Mouse (Mus musculus) bone marrow, adult 2 months (tissue): ENCODE data around the gene Plcg2. TPM values are rescaled to one million over a fixed set of nuclear protein-coding genes. Genes with fewer than 3 reads are reported as not detected.

Experiments
- H3K27ac ChIP-seq: fragments of 200-500 bp; 2 replicates; pipeline ENCODE4 v1.5.1; 2012; ENCODE audit warnings: low read depth, mild to moderate bottlenecking, control low read depth, inconsistent platforms, low read length; ENCODE audit not compliant: control insufficient read depth, poor library complexity, insufficient read depth
- H3K4me1 ChIP-seq: fragments of 200-500 bp; 2 replicates; pipeline ENCODE4 v1.6.1; 2011; ENCODE audit warnings: low read length; ENCODE audit not compliant: control insufficient read depth, insufficient read depth
- H3K4me3 ChIP-seq: fragments of 200-500 bp; replicated peaks from 2 replicates; pipeline ENCODE3; 2011; ENCODE audit warnings: mild to moderate bottlenecking, low read depth, low read length, control low read depth; ENCODE audit not compliant: control insufficient read depth
- CTCF ChIP-seq: fragments of 200-500 bp; IDR thresholded peaks from 2 replicates; pipeline ENCODE4 v1.5.1; 2011; ENCODE audit warnings: low read length, control low read depth; ENCODE audit not compliant: control insufficient read depth, insufficient read depth
- POLR2A ChIP-seq: fragments of 200-500 bp; IDR thresholded peaks from 2 replicates; pipeline ENCODE4 v1.6.1; 2011; ENCODE audit warnings: low read depth, mild to moderate bottlenecking, control low read depth, low read length, borderline replicate concordance; ENCODE audit not compliant: control insufficient read depth
- WGBS: fragments of 180-500 bp; shearing (Covaris S2); methylation state at CpG from one replicate; pipeline ENCODE4 v1.1.7; 2018; 5-methylcytosine and 5-hydroxymethylcytosine counted together
- polyA plus RNA-seq: library from polyadenylated mRNA; stranded (reverse); fragments of >200 nt; gene quantifications from 2 replicates; pipeline ENCODE4 v1.2.4, GENCODE M21; 2011; ENCODE audit warnings: low replicate concordance; ENCODE audit not compliant: missing spikeins, insufficient read depth, insufficient read length

Plcg2 gene
- 14.7 and 36.8 TPM in 2 replicates for polyA plus RNA-seq

DNA sequence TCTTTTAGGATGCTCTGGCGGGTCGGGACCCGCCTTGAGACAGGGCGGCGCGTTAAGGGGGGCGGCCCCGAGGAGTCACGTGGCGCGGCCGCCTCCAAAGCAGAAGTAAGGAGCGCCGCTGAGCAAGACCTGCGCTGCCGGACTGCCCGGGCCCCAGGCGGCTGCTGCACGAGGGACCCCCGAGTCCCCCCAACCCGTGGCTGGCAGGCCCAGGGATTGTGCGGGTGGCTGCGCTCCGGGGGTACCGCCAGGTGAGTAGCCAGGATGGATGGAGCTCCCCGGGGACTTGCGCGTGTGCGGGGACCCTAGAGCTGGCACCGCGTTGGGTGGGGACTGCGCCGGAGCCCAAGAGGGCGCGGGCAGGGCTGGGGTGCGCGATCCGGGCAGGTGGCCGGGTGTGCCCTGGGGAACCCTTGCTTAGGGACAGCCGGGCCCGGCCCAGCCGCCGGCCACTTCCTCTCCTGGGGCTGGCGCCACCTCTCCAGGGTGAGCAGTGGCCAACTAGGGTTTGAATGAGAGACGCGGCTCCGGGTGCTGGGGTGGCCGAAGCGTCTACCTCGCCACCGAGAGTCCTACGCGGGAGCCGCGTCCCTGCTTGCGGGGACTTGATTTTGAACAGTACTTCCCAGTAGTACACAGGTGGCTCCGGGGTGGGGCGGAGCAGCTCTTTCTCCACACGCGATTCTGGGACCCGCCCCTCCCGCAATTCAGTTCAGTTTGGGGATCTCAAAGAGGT lies at the start of gene Plcg2:
TSS of gene Plcg2 (plus strand) at position 113 of the 736 bp plus-strand sequence.
- 1% methylated on average over 62 of the region's 62 CpGs for WGBS
- peaks cover 6% of the 10 kb centered on the region for H3K4me1 ChIP-seq
- TF ChIP-seq CTCF, result no peak
- TF ChIP-seq POLR2A, result peak; percentile 60; the same call in 1 of the 2 replicates
- H3K4me3 ChIP-seq, result peak within 1 kb of the TSS; percentile 97
- H3K27ac ChIP-seq, result peak within 1 kb of the TSS; percentile 98

- Histone ChIP-seq H3K4me1 (no peaks in the 10 kb centered on the region), H3K27ac (no peak overlapping the region), H3K4me3 (no peak overlapping the region)
- 91% methylated on average over 9 of the region's 9 CpGs for WGBS
- TF ChIP-seq CTCF (no peak), POLR2A (no peak)
Measured at GRCm38 (mm10) chr8:117451072-117451471, 47.0 kb upstream of the Plcg2 start.

DNA sequence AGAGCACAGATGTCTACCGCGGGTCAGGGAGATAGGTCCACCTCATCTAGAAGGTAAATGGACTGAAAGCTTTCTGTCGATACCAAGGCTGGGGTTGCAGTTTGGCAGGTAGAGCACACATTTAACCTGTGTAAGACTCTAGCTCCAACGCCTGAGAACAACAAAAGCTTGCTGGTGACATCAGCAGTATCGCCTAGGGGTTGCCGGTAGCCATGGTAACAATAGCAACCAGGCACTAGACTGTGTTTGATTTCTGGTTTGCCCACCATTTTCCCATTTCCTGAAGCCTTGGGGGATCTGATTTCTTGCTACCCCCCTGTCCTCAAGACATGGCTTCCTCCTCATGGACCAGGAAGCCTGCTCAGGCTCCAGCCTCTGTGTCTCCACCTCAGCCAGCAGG lies 44.1 kb upstream of the Plcg2 start:
- H3K27ac ChIP-seq, result no peak overlapping the region
- WGBS, result 93% methylated on average over 6 of the region's 6 CpGs
- TF ChIP-seq CTCF (no peak), POLR2A (no peak)

GRCm38 (mm10) chr8:117454516-117455116 lies 43.5 kb upstream of the Plcg2 start:
- no peak for TF ChIP-seq POLR2A
- Histone ChIP-seq H3K4me3 (no peak overlapping the region), H3K4me1 (no peaks in the 10 kb centered on the region), H3K27ac (no peak overlapping the region)
- 91% methylated on average over 14 of the region's 14 CpGs for WGBS

More for the DNA sequence above, 44.1 kb upstream of the Plcg2 start:
- no peaks in the 10 kb centered on the region for H3K4me1 ChIP-seq
- H3K4me3 ChIP-seq, result no peak overlapping the region

DNA sequence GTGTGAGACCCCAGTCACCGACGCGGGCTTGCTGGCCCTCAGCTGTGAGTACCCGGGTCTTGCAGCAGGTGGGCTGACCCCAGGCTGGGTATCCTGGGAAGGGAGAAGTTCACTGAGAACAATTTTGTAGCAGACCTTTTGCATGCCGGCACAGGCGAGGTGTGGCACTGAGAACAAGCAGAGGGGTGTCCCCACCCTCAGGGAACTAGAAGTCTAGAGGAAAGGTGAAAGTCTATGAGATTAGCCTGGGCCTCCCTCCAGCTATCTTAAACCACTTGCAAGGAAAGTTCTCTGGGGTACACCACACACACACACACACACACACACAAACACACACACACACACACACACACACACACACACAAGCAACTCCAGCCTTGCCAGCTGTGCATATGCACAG lies 42.4 kb upstream of the Plcg2 start:
- Histone ChIP-seq H3K4me3 (no peak overlapping the region), H3K27ac (no peak overlapping the region), H3K4me1 (no peaks in the 10 kb centered on the region)
- TF ChIP-seq POLR2A (no peak), CTCF (no peak)
- WGBS, result 97% methylated on average over 6 of the region's 6 CpGs

- WGBS, result 78% methylated on average over 5 of the region's 5 CpGs
Measured at GRCm38 (mm10) chr8:117458440-117458839, 39.7 kb upstream of the Plcg2 start.

GRCm38 (mm10) chr8:117462701-117463284 lies 35.3 kb upstream of the Plcg2 start:
- WGBS, result 80% methylated on average over 11 of the region's 11 CpGs
- H3K4me3 ChIP-seq, result no peak overlapping the region
- H3K27ac ChIP-seq, result no peak overlapping the region
- TF ChIP-seq CTCF (no peak), POLR2A (no peak)
- no peaks in the 10 kb centered on the region; the same call in 1 of the 2 replicates for H3K4me1 ChIP-seq

More at GRCm38 (mm10) chr8:117458440-117458839, 39.7 kb upstream of the Plcg2 start:
- Histone ChIP-seq H3K4me1 (no peaks in the 10 kb centered on the region), H3K27ac (no peak overlapping the region), H3K4me3 (no peak overlapping the region)
- TF ChIP-seq CTCF (no peak), POLR2A (no peak)

GRCm38 (mm10) chr8:117464525-117464924 lies 33.6 kb upstream of the Plcg2 start:
- Histone ChIP-seq H3K4me1 (no peaks in the 10 kb centered on the region; the same call in 1 of the 2 replicates), H3K27ac (no peak overlapping the region), H3K4me3 (no peak overlapping the region)
- WGBS, result 97% methylated on average over 6 of the region's 6 CpGs
- TF ChIP-seq CTCF, result 0 out of 2 replicates have a peak, but pooled peaks have one; percentile 27
- TF ChIP-seq POLR2A, result no peak
